Mouse (Mus musculus): ENCODE measurements at regions not wholly inside any gene's neighbourhood (a gene's known extent, or its start where the extent isn't known, plus 50 kb on each side); places are given as distances from the start of the nearest gene placed in this dataset. TPM values are rescaled to one million over a fixed set of nuclear protein-coding genes. Genes with fewer than 3 reads are reported as not detected.
A peak's percentile ranks its signal among the peaks of the same experiment; 100 is the strongest.

DNA sequence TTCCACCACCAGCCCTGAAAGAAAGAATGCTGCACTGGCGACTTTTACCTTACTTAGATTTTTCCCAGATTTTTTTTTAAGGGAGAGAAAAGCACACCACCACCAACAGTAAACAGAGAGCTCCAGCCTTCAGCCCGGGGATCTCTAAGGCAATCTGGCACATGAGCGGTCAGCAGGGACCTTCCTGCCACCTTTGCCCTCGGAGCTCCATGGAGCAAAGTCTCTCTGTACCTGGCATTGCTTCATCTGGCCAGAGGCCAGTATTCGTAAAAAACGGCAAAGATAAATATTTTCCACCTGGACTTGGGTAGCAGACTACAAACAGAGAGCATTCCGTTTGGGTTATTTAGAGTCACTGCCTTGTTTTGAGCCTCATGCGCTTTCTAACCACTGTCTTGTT lies 58.4 kb upstream of the Dio3 start:
- no peak overlapping the region for H3K4me2 ChIP-seq (ENCODE audit: low read depth, low read length)
- no peaks in the 10 kb centered on the region for H3K9me3 ChIP-seq (replicated peaks; ENCODE audit: control insufficient read depth, low read length)
- ATAC-seq (ENCODE audit: insufficient read depth, low FRiP score), result no peak
- no peaks in the 10 kb centered on the region for H3K36me3 ChIP-seq (ENCODE audit: control insufficient read depth, insufficient read depth, low read length)
- H3K27me3 ChIP-seq (ENCODE audit: control insufficient read depth, insufficient read depth, low read length), result no peaks in the 10 kb centered on the region
- WGBS, result 55% methylated on average over 8 of the region's 8 CpGs
- H3K4me3 ChIP-seq (replicated peaks; ENCODE audit: low read length), result no peak overlapping the region
- H3K9ac ChIP-seq (ENCODE audit: low read length), result no peak overlapping the region
- no peak overlapping the region for H3K27ac ChIP-seq (ENCODE audit: low read length)
- H3K4me1 ChIP-seq (ENCODE audit: control insufficient read depth, insufficient read depth, low read length), result no peaks in the 10 kb centered on the region

DNA sequence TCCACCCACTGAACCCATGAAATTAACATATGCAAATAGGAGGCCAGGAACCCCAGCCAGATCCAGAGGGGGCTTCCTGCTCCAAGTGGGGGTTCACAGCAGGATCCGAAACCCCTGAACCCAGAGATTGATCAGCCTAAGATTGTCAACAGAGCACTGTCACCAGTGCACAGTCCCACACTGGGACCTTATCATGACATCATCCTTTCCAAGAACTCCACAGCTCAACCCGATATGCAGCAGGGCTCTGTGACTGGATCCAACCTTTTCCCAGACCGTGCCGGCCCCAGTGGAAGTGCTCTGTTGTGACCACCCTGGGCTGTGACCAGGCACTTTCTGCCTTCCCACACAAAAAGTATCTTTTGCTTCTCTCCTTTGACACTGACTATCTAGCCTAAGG lies 57.7 kb upstream of the Dio3 start:
- 46% methylated on average over 4 of the region's 4 CpGs for WGBS
- H3K9ac ChIP-seq (ENCODE audit: low read length), result no peak overlapping the region
- H3K27me3 ChIP-seq (ENCODE audit: control insufficient read depth, insufficient read depth, low read length), result no peaks in the 10 kb centered on the region
- H3K4me1 ChIP-seq (ENCODE audit: control insufficient read depth, insufficient read depth, low read length), result no peaks in the 10 kb centered on the region
- H3K4me2 ChIP-seq (ENCODE audit: low read depth, low read length), result no peak overlapping the region
- H3K27ac ChIP-seq (ENCODE audit: low read length), result no peak overlapping the region
- no peak overlapping the region for H3K4me3 ChIP-seq (replicated peaks; ENCODE audit: low read length)
- no peak for ATAC-seq (ENCODE audit: insufficient read depth, low FRiP score)
- no peaks in the 10 kb centered on the region for H3K36me3 ChIP-seq (ENCODE audit: control insufficient read depth, insufficient read depth, low read length)
- no peaks in the 10 kb centered on the region for H3K9me3 ChIP-seq (replicated peaks; ENCODE audit: control insufficient read depth, low read length)

DNA sequence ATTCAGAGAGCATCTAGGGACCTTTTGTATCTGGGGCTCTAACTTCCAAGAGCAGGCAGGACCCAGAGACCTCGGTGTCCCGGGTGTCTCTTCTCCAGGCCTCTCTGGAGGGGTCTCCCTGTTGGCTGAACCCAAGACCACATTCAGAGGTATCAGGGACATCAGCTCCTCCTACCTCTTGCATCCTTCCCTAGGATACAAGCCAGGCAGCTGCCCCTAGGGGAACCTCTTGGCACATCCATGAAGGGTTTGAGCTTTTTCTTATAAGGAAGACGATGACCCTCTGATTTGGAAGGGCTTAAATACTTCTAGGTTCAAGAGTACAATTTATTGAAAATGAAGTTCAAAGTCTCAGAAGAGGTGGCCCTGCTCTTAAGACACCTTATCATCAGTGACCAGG lies 57.2 kb upstream of the Dio3 start:
- Histone ChIP-seq H3K9me3 (replicated peaks; ENCODE audit: control insufficient read depth, low read length) (no peaks in the 10 kb centered on the region), H3K36me3 (ENCODE audit: control insufficient read depth, insufficient read depth, low read length) (no peaks in the 10 kb centered on the region), H3K4me2 (ENCODE audit: low read depth, low read length) (no peak overlapping the region), H3K4me1 (ENCODE audit: control insufficient read depth, insufficient read depth, low read length) (no peaks in the 10 kb centered on the region), H3K27me3 (ENCODE audit: control insufficient read depth, insufficient read depth, low read length) (no peaks in the 10 kb centered on the region), H3K27ac (ENCODE audit: low read length) (no peak overlapping the region), H3K9ac (ENCODE audit: low read length) (no peak overlapping the region), H3K4me3 (replicated peaks; ENCODE audit: low read length) (no peak overlapping the region)
- ATAC-seq (ENCODE audit: insufficient read depth, low FRiP score), result no peak
- WGBS, result 57% methylated on average over 3 of the region's 3 CpGs

DNA sequence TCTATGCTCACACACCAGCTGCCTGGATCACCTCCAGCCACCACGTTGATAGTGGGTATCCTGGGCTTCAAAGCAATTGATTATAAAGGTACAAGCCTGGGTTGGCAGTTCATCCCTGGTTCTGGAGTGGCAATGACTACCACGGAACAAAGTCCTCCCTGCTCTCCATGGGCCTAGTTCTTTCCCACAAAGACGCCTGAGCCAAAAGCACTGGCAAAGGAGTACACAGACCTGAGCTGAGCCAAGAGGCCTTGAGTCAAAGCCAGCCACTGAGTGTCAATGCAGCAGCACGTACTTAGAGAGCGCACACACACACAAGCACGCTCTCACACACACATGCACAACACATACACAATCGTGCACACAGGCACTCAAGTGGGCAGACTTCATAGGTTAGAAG lies 54.6 kb upstream of the Dio3 start:
- no peak for ATAC-seq (ENCODE audit: insufficient read depth, low FRiP score)
- H3K4me3 ChIP-seq (replicated peaks; ENCODE audit: low read length), result no peak overlapping the region
- no peaks in the 10 kb centered on the region for H3K4me1 ChIP-seq (ENCODE audit: control insufficient read depth, insufficient read depth, low read length)
- WGBS, result 83% methylated on average over 7 of the region's 7 CpGs
- H3K27ac ChIP-seq (ENCODE audit: low read length), result no peak overlapping the region
- H3K9ac ChIP-seq (ENCODE audit: low read length), result no peak overlapping the region
- no peaks in the 10 kb centered on the region for H3K36me3 ChIP-seq (ENCODE audit: control insufficient read depth, insufficient read depth, low read length)
- no peaks in the 10 kb centered on the region for H3K27me3 ChIP-seq (ENCODE audit: control insufficient read depth, insufficient read depth, low read length)
- no peaks in the 10 kb centered on the region for H3K9me3 ChIP-seq (replicated peaks; ENCODE audit: control insufficient read depth, low read length)
- no peak overlapping the region for H3K4me2 ChIP-seq (ENCODE audit: low read depth, low read length)

DNA sequence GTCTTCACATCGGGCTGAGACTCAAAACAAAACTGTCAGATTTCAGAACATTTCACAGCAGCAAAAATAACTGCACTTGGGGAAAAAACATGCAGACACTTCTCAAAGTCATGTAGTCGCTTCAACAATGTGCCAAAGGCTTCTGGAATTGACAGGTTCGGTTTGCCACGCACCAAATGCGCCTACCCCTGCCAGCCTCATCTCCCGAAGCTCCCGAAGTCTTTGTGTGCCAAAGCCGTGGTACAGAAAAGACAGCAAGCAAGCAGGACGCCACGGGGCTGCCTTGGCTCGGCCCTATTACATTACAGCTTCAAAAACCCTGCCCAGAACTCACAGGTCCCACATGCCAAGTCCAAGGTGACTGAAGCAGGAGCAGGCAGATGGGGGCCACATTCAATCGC lies 50.9 kb upstream of the Dio3 start:
- Histone ChIP-seq H3K4me1 (ENCODE audit: control insufficient read depth, insufficient read depth, low read length) (no peaks in the 10 kb centered on the region), H3K4me2 (ENCODE audit: low read depth, low read length) (no peak overlapping the region), H3K27ac (ENCODE audit: low read length) (no peak overlapping the region), H3K9ac (ENCODE audit: low read length) (no peak overlapping the region), H3K9me3 (replicated peaks; ENCODE audit: control insufficient read depth, low read length) (no peaks in the 10 kb centered on the region), H3K36me3 (ENCODE audit: control insufficient read depth, insufficient read depth, low read length) (no peaks in the 10 kb centered on the region), H3K27me3 (ENCODE audit: control insufficient read depth, insufficient read depth, low read length) (no peaks in the 10 kb centered on the region), H3K4me3 (replicated peaks; ENCODE audit: low read length) (no peak overlapping the region)
- ATAC-seq (ENCODE audit: insufficient read depth, low FRiP score), result no peak
- WGBS, result 86% methylated on average over 12 of the region's 12 CpGs

MicroRNAs encoded in the stretch of these regions (microRNA counts, 519-probe panel; counts per million panel counts)
- microRNA mmu-miR-1193 (2,720 counts per million, percentile 61 among the panel's probes with 10 or more counts), microRNA mmu-miR-1197 (1,796 counts per million, percentile 31 among the panel's probes with 10 or more counts), microRNA mmu-miR-134 (3,008 counts per million, percentile 69 among the panel's probes with 10 or more counts), microRNA mmu-miR-154 (3,419 counts per million, percentile 79 among the panel's probes with 10 or more counts), microRNA mmu-miR-299 (not detected), microRNA mmu-miR-300 (3,528 counts per million, percentile 81 among the panel's probes with 10 or more counts), microRNA mmu-miR-3072 (not detected), microRNA mmu-miR-323-3p (3,015 counts per million, percentile 69 among the panel's probes with 10 or more counts), microRNA mmu-miR-323-5p (1,610 counts per million, percentile 22 among the panel's probes with 10 or more counts), microRNA mmu-miR-329 (4,015 counts per million, percentile 93 among the panel's probes with 10 or more counts), microRNA mmu-miR-369-3p (3,842 counts per million, percentile 90 among the panel's probes with 10 or more counts), microRNA mmu-miR-369-5p (2,906 counts per million, percentile 66 among the panel's probes with 10 or more counts), microRNA mmu-miR-376a (3,746 counts per million, percentile 87 among the panel's probes with 10 or more counts), microRNA mmu-miR-376b (4,060 counts per million, percentile 93 among the panel's probes with 10 or more counts), microRNA mmu-miR-376c (3,727 counts per million, percentile 87 among the panel's probes with 10 or more counts), microRNA mmu-miR-377 (3,938 counts per million, percentile 91 among the panel's probes with 10 or more counts), microRNA mmu-miR-379 (3,182 counts per million, percentile 73 among the panel's probes with 10 or more counts), microRNA mmu-miR-380-3p (2,187 counts per million, percentile 45 among the panel's probes with 10 or more counts), microRNA mmu-miR-380-5p (1,912 counts per million, percentile 36 among the panel's probes with 10 or more counts), microRNA mmu-miR-381 (3,457 counts per million, percentile 80 among the panel's probes with 10 or more counts), microRNA mmu-miR-382 (3,675 counts per million, percentile 85 among the panel's probes with 10 or more counts), microRNA mmu-miR-409-3p (2,643 counts per million, percentile 57 among the panel's probes with 10 or more counts), microRNA mmu-miR-409-5p (2,707 counts per million, percentile 60 among the panel's probes with 10 or more counts), microRNA mmu-miR-410 (3,810 counts per million, percentile 89 among the panel's probes with 10 or more counts), microRNA mmu-miR-411 (3,047 counts per million, percentile 70 among the panel's probes with 10 or more counts), microRNA mmu-miR-412 (1,482 counts per million, percentile 16 among the panel's probes with 10 or more counts), microRNA mmu-miR-453 (956 counts per million, percentile 5 among the panel's probes with 10 or more counts), microRNA mmu-miR-485 (1,687 counts per million, percentile 26 among the panel's probes with 10 or more counts), microRNA mmu-miR-487b (3,336 counts per million, percentile 77 among the panel's probes with 10 or more counts), microRNA mmu-miR-494 (956 counts per million, percentile 5 among the panel's probes with 10 or more counts), microRNA mmu-miR-495 (3,688 counts per million, percentile 85 among the panel's probes with 10 or more counts), microRNA mmu-miR-496 (2,027 counts per million, percentile 40 among the panel's probes with 10 or more counts), microRNA mmu-miR-539 (2,944 counts per million, percentile 68 among the panel's probes with 10 or more counts), microRNA mmu-miR-541 (3,201 counts per million, percentile 73 among the panel's probes with 10 or more counts), microRNA mmu-miR-543 (3,566 counts per million, percentile 82 among the panel's probes with 10 or more counts), microRNA mmu-miR-544 (not detected), microRNA mmu-miR-654-3p (1,873 counts per million, percentile 35 among the panel's probes with 10 or more counts), microRNA mmu-miR-654-5p (not detected), microRNA mmu-miR-666-3p (1,520 counts per million, percentile 17 among the panel's probes with 10 or more counts), microRNA mmu-miR-666-5p (not detected), microRNA mmu-miR-667 (2,662 counts per million, percentile 58 among the panel's probes with 10 or more counts), microRNA mmu-miR-668 (1,956 counts per million, percentile 38 among the panel's probes with 10 or more counts), microRNA mmu-miR-679 (not detected), microRNA mmu-miR-758 (not detected), microRNA mmu-miR-882 (314 counts per million, percentile 2 among the panel's probes with 10 or more counts)

Small RNA genes in the stretch of these regions (microRNA-seq; reads per million reads assigned to microRNA genes)
- gene Gm24321 (not detected), gene Gm25252 (not detected), gene Gm25750 (not detected), gene Gm27379 (0.50 reads per million), gene Gm44322 (not detected), gene Mir1193 (1,399 reads per million, percentile 80 among the genes with 10 or more reads in this experiment), gene Mir1197 (2.8 reads per million, percentile 15 among the genes with 10 or more reads in this experiment), gene Mir134 (1,284 reads per million, percentile 78 among the genes with 10 or more reads in this experiment), gene Mir154 (1,519 reads per million, percentile 80 among the genes with 10 or more reads in this experiment), gene Mir299a (not detected), gene Mir299b (not detected), gene Mir300 (699 reads per million, percentile 74 among the genes with 10 or more reads in this experiment), gene Mir3072 (40.2 reads per million, percentile 45 among the genes with 10 or more reads in this experiment), gene Mir323 (411 reads per million, percentile 69 among the genes with 10 or more reads in this experiment), gene Mir329 (282 reads per million, percentile 66 among the genes with 10 or more reads in this experiment), gene Mir369 (5,231 reads per million, percentile 91 among the genes with 10 or more reads in this experiment), gene Mir376a (not detected), gene Mir376b (441 reads per million, percentile 70 among the genes with 10 or more reads in this experiment), gene Mir376c (735 reads per million, percentile 74 among the genes with 10 or more reads in this experiment), gene Mir377 (117 reads per million, percentile 56 among the genes with 10 or more reads in this experiment), gene Mir379 (6,911 reads per million, percentile 93 among the genes with 10 or more reads in this experiment), gene Mir380 (not detected), gene Mir381 (3,216 reads per million, percentile 87 among the genes with 10 or more reads in this experiment), gene Mir382 (4,666 reads per million, percentile 90 among the genes with 10 or more reads in this experiment), gene Mir409 (not detected), gene Mir410 (118 reads per million, percentile 57 among the genes with 10 or more reads in this experiment), gene Mir411 (15,668 reads per million, percentile 96 among the genes with 10 or more reads in this experiment), gene Mir412 (85.2 reads per million, percentile 53 among the genes with 10 or more reads in this experiment), gene Mir453 (not detected), gene Mir485 (249 reads per million, percentile 64 among the genes with 10 or more reads in this experiment), gene Mir487b (9,271 reads per million, percentile 94 among the genes with 10 or more reads in this experiment), gene Mir494 (400 reads per million, percentile 69 among the genes with 10 or more reads in this experiment), gene Mir495 (107 reads per million, percentile 55 among the genes with 10 or more reads in this experiment), gene Mir496a (205 reads per million, percentile 62 among the genes with 10 or more reads in this experiment), gene Mir539 (not detected), gene Mir541 (3,885 reads per million, percentile 89 among the genes with 10 or more reads in this experiment), gene Mir543 (506 reads per million, percentile 71 among the genes with 10 or more reads in this experiment), gene Mir544 (2.0 reads per million, percentile 7 among the genes with 10 or more reads in this experiment), gene Mir654 (not detected), gene Mir666 (61.2 reads per million, percentile 50 among the genes with 10 or more reads in this experiment), gene Mir667 (187 reads per million, percentile 61 among the genes with 10 or more reads in this experiment), gene Mir668 (53.3 reads per million, percentile 48 among the genes with 10 or more reads in this experiment), gene Mir679 (120 reads per million, percentile 57 among the genes with 10 or more reads in this experiment), gene Mir758 (17.4 reads per million, percentile 37 among the genes with 10 or more reads in this experiment), gene Mir882 (not detected)

Measured in stomach, embryonic 16.5 days (tissue).